Mouse (Mus musculus): ENCODE measurements around the gene Mcu. TPM values are rescaled to one million over a fixed set of nuclear protein-coding genes. Genes with fewer than 3 reads are reported as not detected.

Gene Mcu
- total and polyA plus RNA-seq, 3 experiments: 4.9 to 5.7 (median 5.3) TPM

DNA sequence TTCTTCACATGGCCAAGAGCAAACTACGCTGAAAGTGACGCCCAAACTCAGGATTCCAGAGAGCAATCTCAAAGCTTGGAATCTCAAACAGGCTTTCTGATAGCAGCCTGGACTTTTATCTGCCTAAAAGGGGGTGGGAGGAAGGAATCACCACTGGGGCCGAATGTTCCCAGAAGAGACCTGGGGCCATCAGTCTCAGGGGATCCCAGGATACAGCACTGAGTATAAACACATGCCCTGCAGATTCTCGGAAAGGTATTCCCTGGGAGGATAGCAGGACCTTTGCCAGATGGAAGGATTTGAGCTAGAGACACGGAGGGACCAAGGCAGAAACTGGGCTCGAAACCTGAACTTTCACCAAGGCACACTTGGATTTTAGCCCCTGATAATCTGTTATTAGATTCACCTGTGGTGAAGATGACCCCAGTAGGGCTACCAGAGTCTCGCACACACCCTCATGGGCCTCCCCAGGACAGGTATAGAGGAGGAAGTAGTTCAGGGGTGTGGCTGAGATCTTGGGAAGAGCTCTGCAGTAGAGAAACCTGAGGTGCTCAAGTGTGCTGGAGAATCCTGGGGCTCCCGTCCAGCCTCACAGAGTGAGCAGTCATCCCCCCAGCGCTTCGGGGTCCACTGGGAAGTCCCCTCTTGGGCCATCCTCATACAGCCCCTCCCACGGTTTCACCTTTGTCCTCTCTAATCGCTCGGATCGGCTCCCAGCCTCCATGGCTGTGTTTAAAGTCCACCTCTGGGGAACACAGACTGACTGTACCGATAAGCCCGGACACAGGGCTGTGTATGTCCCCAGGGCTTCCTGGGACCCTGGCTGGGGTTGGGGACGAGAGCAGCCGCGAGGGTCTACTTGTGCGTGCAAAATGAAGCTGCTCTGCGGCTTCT, 213.3 kb downstream of the Mcu start, which contains the start of gene Pla2g12b:
Pla2g12b (plus strand) TSS at position 762 of the 894 bp plus-strand sequence.
- no peak for DNase-seq (ENCODE audit: extremely low read depth)
- in situ Hi-C loops (cut with MboI; ENCODE audit: low pct_ligation_motif_present, low pct_unique_long_range_greater_than_20kb, low sequenced_read_pairs) (no loop called here), dilution Hi-C loops (cut with MboI; ENCODE audit: extremely low pct_ligation_motif_present, extremely low pct_unique_long_range_greater_than_20kb, low sequenced_read_pairs) (no loop called here)
- no peak within 1 kb of the TSS for H3K9ac ChIP-seq (ENCODE audit: insufficient read depth, low read depth)
- TF ChIP-seq KAT2A (IDR thresholded peaks at IDR 0.05; ENCODE audit: insufficient replicate concordance, low read length) (no peak), E2F4 (IDR thresholded peaks at IDR 0.05; ENCODE audit: insufficient replicate concordance, low read depth, low read length) (no peak), CTCF (conservative IDR thresholded peaks at IDR 0.05 in 1 of 2, IDR thresholded peaks at IDR 0.05 in 1 of 2; ENCODE audit: low read depth in 2 of 2, low read length in 2 of 2) (no peak), USF1 (IDR thresholded peaks at IDR 0.05; ENCODE audit: low read depth, low read length) (no peak), JUND (conservative IDR thresholded peaks at IDR 0.05; ENCODE audit: low read depth, low read length) (no peak), MAX (IDR thresholded peaks at IDR 0.05; ENCODE audit: low read length) (no peak), RCOR1 (conservative IDR thresholded peaks at IDR 0.05; ENCODE audit: low read depth, low read length) (no peak), MXI1 (IDR thresholded peaks at IDR 0.05; ENCODE audit: low read depth, low read length) (no peak), RAD21 (IDR thresholded peaks at IDR 0.05; ENCODE audit: low read depth, low read length) (no peak), SIN3A (IDR thresholded peaks at IDR 0.05; ENCODE audit: low read length) (no peak), ELF1 (IDR thresholded peaks at IDR 0.05; ENCODE audit: low read depth, low read length) (no peak), ZKSCAN1 (IDR thresholded peaks at IDR 0.05; ENCODE audit: borderline replicate concordance, low read depth, low read length) (no peak)
- H3K4me2 ChIP-seq (ENCODE audit: insufficient read depth, low read depth, poor library complexity, severe bottlenecking): no peak within 1 kb of the TSS
- H3K27ac ChIP-seq (ENCODE audit: insufficient read depth, low read depth): no peak within 1 kb of the TSS
- H3K9me3 ChIP-seq (replicated peaks; ENCODE audit: low read length): no peaks in the 10 kb centered on the region
- H3K4me3 ChIP-seq (replicated peaks in 1 of 3; ENCODE audit: low read depth in 2 of 3, low read length in 2 of 3, poor library complexity in 1 of 3): no peak within 1 kb of the TSS
- H3K4me1 ChIP-seq (ENCODE audit: control insufficient read depth in 1 of 2, insufficient read depth in 2 of 2): peaks cover 0 to 5% of the 10 kb centered on the region in 2 experiments; a peak in 2 of 4 replicates
- H3K79me2 ChIP-seq (replicated peaks; ENCODE audit: control insufficient read depth, extremely low read depth, insufficient read depth, poor library complexity, severe bottlenecking): no peaks in the 10 kb centered on the region
- H3K36me3 ChIP-seq (replicated peaks in 1 of 2; ENCODE audit: control insufficient read depth in 1 of 2, insufficient read depth in 1 of 2, low read length in 1 of 2): no peaks in the 10 kb centered on the region
- H3K27me3 ChIP-seq (replicated peaks): no peaks in the 10 kb centered on the region

Other genes starting within 250 kb of the Mcu start
- 19.6 and 21.6 TPM in 2 replicates for gene Gm10273, start 221.1 kb downstream of the Mcu start, total RNA-seq (2012; rRNA removed)
- gene Gm10273, start 221.1 kb downstream of the Mcu start, total RNA-seq (2014; rRNA removed): 220 and 268 TPM in 2 replicates
- gene Gm10273, start 221.1 kb downstream of the Mcu start, polyA plus RNA-seq (2012; ENCODE audit: insufficient read length, low read depth): 29.6 and 122 TPM in 2 replicates
- not detected in 2 replicates for gene Pla2g12b, start 213.0 kb downstream of the Mcu start, total RNA-seq (2012; rRNA removed)
- not detected in 2 replicates for gene Pla2g12b, start 213.0 kb downstream of the Mcu start, total RNA-seq (2014; rRNA removed)
- gene Pla2g12b, start 213.0 kb downstream of the Mcu start, polyA plus RNA-seq (2012; ENCODE audit: insufficient read length, low read depth): not detected in 2 replicates
- gene Oit3, start 174.9 kb downstream of the Mcu start, total RNA-seq (2012; rRNA removed): 1.3 and 4.5 TPM in 2 replicates
- 4.6 and 7.5 TPM in 2 replicates for gene Oit3, start 174.9 kb downstream of the Mcu start, total RNA-seq (2014; rRNA removed)
- gene Oit3, start 174.9 kb downstream of the Mcu start, polyA plus RNA-seq (2012; ENCODE audit: insufficient read length, low read depth): 3.9 and 7.1 TPM in 2 replicates
- 0.63 TPM in 1 of 2 replicates, not detected in the other for gene Gm10322, start 629 bp downstream of the Mcu start, total RNA-seq (2012; rRNA removed)
- gene Gm10322, start 629 bp downstream of the Mcu start, total RNA-seq (2014; rRNA removed): not detected in 2 replicates
- gene Gm10322, start 629 bp downstream of the Mcu start, polyA plus RNA-seq (2012; ENCODE audit: insufficient read length, low read depth): not detected in 2 replicates
- gene Micu1, start 85.8 kb upstream of the Mcu start, total RNA-seq (2012; rRNA removed): 20.4 and 29.3 TPM in 2 replicates
- gene Micu1, start 85.8 kb upstream of the Mcu start, total RNA-seq (2014; rRNA removed): 23.1 and 25.3 TPM in 2 replicates
- gene Micu1, start 85.8 kb upstream of the Mcu start, polyA plus RNA-seq (2012; ENCODE audit: insufficient read length, low read depth): 37.1 and 43.1 TPM in 2 replicates